Mouse (Mus musculus): ENCODE measurements at regions not wholly inside any gene's neighbourhood (a gene's known extent, or its start where the extent isn't known, plus 50 kb on each side); places are given as distances from the start of the nearest gene placed in this dataset.
"Not testable (repeated sequence)": the region's sequence is repeated elsewhere in the genome, so short reads cannot be mapped to it uniquely, and the experiment has no call there.

DNA sequence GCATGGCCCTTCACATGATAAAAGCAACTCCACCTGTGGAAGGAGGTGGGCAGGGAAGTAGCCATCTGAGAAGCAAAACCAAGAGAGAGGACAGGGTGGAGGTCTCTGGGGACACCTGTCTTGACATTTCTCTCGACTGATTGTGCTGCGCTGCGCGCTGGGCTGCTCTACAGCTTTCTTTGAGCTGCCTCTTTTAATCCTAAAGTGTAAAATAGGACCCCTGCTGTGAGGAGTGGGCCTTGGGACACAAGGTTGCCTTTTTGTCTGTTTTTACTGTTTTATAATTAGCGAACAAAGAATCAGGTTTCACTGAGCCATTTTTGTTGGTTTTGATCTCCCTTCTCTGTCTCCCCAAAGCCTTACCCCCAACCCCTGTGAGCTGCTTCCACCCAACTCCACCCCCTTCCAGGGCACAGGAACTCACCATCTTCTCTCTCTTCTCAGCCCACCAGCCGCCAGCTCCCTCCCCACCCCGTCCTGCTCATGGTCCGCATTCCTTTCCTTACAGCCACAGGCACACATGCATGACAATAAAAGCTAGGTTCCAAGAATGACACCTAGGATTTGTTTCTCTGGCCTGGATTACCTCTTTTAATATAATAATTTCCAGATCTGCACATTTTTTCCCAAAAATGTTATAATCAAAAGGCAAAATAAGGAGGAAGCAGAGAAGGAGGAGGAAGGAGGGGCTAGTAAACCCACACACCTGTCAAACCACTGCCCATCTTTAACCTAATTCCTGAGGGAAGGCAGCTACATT, 57.3 kb downstream of the Cbln4 start:
- no peak overlapping the region for H3K27ac ChIP-seq (ENCODE audit: low read depth, low read length)
- WGBS: 21% methylated on average over 8 of the region's 8 CpGs

DNA sequence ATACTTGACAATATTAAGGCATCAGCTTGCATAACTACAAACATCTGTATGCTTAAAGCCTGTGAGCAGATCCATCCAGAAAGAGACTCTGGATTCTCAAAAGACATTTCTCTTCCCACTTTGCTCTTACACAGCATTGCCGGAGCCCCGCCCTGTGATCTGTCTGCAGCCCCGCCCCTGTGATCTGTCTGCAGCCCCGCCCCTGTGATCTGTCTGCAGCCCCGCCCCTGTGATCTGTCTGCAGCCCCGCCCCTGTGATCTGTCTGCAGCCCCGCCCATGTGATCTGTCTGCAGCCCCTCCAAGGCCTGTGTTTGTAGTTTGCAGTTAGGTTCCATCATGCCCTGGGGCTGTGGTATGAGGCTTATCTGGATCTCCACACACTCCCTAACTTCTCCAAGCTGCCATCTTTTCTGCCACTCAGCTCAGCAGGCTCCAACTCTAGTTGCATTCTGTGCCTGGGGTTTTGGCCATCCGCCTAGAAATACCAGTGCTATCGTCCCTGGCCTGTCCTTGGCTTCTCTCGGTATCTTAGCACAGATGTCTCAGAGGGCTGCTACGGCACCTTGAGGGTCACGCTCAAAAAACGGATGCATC, 73.9 kb downstream of the Cbln4 start:
- no peak for ATAC-seq
- H3K36me3 ChIP-seq (ENCODE audit: control insufficient read depth, insufficient read depth, low read length): no peaks in the 10 kb centered on the region
- H3K9ac ChIP-seq (ENCODE audit: low read depth, low read length): no peak overlapping the region
- H3K4me2 ChIP-seq (ENCODE audit: low read length): no peak overlapping the region
- H3K4me1 ChIP-seq (ENCODE audit: control insufficient read depth, insufficient read depth, low read depth, low read length): no peaks in the 10 kb centered on the region
- no peak overlapping the region for H3K4me3 ChIP-seq (ENCODE audit: low read length)
- H3K9me3 ChIP-seq (ENCODE audit: control insufficient read depth, low read length): no peaks in the 10 kb centered on the region
- no peak overlapping the region for H3K27ac ChIP-seq (ENCODE audit: low read depth, low read length)
- H3K27me3 ChIP-seq (replicated peaks; ENCODE audit: control insufficient read depth, insufficient read depth, low read length): no peaks in the 10 kb centered on the region
- WGBS: 53% methylated on average over 13 of the region's 13 CpGs

More for the DNA sequence above, 57.3 kb downstream of the Cbln4 start:
- H3K4me3 ChIP-seq (ENCODE audit: low read length): no peak overlapping the region
- no peaks in the 10 kb centered on the region for H3K27me3 ChIP-seq (replicated peaks; ENCODE audit: control insufficient read depth, insufficient read depth, low read length)
- no peak overlapping the region for H3K9ac ChIP-seq (ENCODE audit: low read depth, low read length)
- H3K4me2 ChIP-seq (ENCODE audit: low read length): no peak overlapping the region
- H3K9me3 ChIP-seq (ENCODE audit: control insufficient read depth, low read length): no peaks in the 10 kb centered on the region
- no peak for ATAC-seq
- H3K4me1 ChIP-seq (ENCODE audit: control insufficient read depth, insufficient read depth, low read depth, low read length): no peaks in the 10 kb centered on the region
- no peaks in the 10 kb centered on the region for H3K36me3 ChIP-seq (ENCODE audit: control insufficient read depth, insufficient read depth, low read length)

DNA sequence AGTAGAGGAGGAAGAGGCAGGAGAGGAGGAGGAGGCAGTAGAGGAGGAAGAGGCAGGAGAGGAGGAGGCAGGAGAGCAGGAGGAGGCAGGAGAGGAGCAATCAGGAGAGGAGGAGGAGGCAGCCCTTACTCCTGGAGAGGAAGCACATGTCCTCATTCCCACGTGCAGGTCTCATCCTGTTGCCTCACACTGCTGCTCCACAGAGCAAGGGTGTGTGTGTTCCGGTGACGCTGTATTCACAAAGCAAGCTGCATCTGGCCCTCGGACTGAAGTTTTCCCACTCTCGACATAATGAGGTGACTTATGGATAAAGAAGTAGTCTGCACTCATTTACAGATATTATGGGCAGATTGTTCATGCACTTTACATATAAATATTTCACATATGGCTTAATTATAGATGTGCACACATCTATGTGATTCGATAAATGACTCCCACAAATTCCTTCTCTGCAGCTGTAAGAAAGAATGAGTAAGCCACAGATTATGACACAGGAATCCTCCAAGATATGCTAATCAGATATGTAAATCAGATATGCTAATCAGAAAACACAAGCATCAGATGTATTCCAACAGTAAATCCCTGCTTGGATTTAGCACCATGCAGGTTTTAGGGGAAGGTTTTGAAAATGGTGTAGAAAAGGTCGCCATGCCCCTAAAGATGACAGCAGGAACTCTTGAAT, 96.6 kb downstream of the Cbln4 start:
- 71% methylated on average over 7 of the region's 7 CpGs for WGBS
- H3K27ac ChIP-seq (ENCODE audit: low read depth, low read length): no peak overlapping the region
- no peaks in the 10 kb centered on the region for H3K27me3 ChIP-seq (replicated peaks; ENCODE audit: control insufficient read depth, insufficient read depth, low read length)
- ATAC-seq: no peak
- H3K4me1 ChIP-seq (ENCODE audit: control insufficient read depth, insufficient read depth, low read depth, low read length): peaks cover 4% of the 10 kb centered on the region
- no peak overlapping the region for H3K9ac ChIP-seq (ENCODE audit: low read depth, low read length)
- no peak overlapping the region for H3K4me2 ChIP-seq (ENCODE audit: low read length)
- no peaks in the 10 kb centered on the region for H3K9me3 ChIP-seq (ENCODE audit: control insufficient read depth, low read length)
- H3K4me3 ChIP-seq (ENCODE audit: low read length): no peak overlapping the region
- H3K36me3 ChIP-seq (ENCODE audit: control insufficient read depth, insufficient read depth, low read length): no peaks in the 10 kb centered on the region

DNA sequence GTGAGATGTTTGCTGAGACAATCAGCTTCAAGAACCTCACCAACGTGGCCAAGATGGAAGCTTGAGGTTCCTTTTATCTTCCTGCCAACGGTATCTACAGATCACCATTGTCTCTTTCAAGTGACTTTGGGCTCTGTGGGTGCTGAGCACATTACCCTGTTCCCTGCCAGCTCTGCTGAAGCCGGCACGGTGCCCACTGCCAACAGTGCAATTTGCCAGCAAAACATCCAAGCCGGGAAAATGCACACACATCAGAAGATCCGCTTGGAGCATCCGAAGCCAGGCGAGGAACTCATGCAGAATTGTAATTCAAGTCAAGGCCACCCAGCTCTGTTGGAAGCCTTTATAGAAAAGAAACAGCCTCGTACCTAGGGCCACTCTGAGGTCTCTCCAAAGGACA, 100.6 kb downstream of the Cbln4 start:
- Histone ChIP-seq H3K36me3 (ENCODE audit: control insufficient read depth, insufficient read depth, low read length) (no peaks in the 10 kb centered on the region), H3K4me1 (ENCODE audit: control insufficient read depth, insufficient read depth, low read depth, low read length) (peaks cover 4% of the 10 kb centered on the region), H3K9me3 (ENCODE audit: control insufficient read depth, low read length) (no peaks in the 10 kb centered on the region), H3K9ac (ENCODE audit: low read depth, low read length) (no peak overlapping the region), H3K27ac (ENCODE audit: low read depth, low read length) (peak overlapping the region; percentile 46; the same call in 1 of the 2 replicates), H3K4me3 (ENCODE audit: low read length) (no peak overlapping the region), H3K4me2 (ENCODE audit: low read length) (no peak overlapping the region), H3K27me3 (replicated peaks; ENCODE audit: control insufficient read depth, insufficient read depth, low read length) (no peaks in the 10 kb centered on the region)
- peak; percentile 84 for ATAC-seq
- WGBS: 64% methylated on average over 9 of the region's 9 CpGs

DNA sequence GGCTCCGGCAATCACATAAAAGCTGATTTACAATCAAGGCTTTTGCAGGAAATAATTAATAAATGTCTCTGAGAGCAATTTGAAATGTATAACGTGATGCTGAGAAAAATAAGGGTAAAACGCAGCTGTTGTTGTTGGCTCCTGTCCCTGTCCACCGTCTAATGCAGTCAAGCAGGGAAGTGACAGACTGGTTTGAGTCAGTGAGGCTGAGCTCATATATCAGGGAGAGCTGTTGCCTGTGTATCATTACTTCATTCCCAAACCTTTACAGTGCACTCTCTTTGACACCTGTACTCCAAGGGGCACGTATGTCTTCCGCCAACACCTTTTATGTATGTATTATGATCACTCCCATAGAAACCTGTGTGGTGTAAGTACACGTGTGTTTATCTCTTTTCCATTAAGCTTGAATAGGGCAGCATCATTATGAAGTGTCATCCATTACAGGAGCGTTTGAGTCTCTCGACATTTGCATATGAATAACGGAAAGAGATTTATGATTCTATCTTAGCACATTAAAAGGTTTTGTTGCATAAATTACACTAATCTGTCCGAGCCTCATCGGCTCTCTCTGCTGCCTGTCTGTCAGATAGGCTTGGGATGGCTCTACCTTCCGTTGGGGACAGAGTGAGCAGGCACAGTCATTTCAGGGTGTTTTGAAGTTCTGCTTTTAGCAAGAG, 107.5 kb downstream of the Cbln4 start:
- no peak overlapping the region for H3K4me3 ChIP-seq (ENCODE audit: low read length)
- WGBS: 39% methylated on average over 13 of the region's 13 CpGs
- H3K27me3 ChIP-seq (replicated peaks; ENCODE audit: control insufficient read depth, insufficient read depth, low read length): no peaks in the 10 kb centered on the region
- H3K36me3 ChIP-seq (ENCODE audit: control insufficient read depth, insufficient read depth, low read length): no peaks in the 10 kb centered on the region
- H3K4me1 ChIP-seq (ENCODE audit: control insufficient read depth, insufficient read depth, low read depth, low read length): no peaks in the 10 kb centered on the region
- no peak overlapping the region for H3K4me2 ChIP-seq (ENCODE audit: low read length)
- no peaks in the 10 kb centered on the region for H3K9me3 ChIP-seq (ENCODE audit: control insufficient read depth, low read length)
- no peak for ATAC-seq
- no peak overlapping the region for H3K9ac ChIP-seq (ENCODE audit: low read depth, low read length)
- no peak overlapping the region for H3K27ac ChIP-seq (ENCODE audit: low read depth, low read length)

DNA sequence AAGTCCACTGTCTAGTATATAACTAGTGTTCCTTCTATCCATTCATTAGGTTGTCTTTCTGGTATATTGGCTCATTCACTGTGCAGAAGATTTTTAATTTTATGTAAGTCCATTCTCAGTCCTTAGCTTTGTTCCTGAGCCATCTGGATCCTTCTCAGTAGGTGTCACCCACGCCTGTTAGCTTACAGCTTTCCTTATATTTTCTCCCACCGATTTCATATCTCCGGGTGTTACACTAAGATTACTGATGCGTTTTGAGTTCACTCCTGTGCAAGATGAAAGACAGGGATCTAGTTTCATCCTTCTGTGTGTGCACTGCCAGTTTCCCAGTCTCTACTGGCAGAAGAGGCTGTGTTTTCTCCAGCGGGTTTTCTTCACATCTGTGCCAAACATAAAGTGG, 122.3 kb downstream of the Cbln4 start:
- no peaks in the 10 kb centered on the region for H3K9me3 ChIP-seq (ENCODE audit: control insufficient read depth, low read length)
- H3K4me2 ChIP-seq (ENCODE audit: low read length): no peak overlapping the region
- H3K27me3 ChIP-seq (replicated peaks; ENCODE audit: control insufficient read depth, insufficient read depth, low read length): no peaks in the 10 kb centered on the region
- H3K27ac ChIP-seq (ENCODE audit: low read depth, low read length): no peak overlapping the region
- no peaks in the 10 kb centered on the region for H3K4me1 ChIP-seq (ENCODE audit: control insufficient read depth, insufficient read depth, low read depth, low read length)
- H3K9ac ChIP-seq (ENCODE audit: low read depth, low read length): no peak overlapping the region
- no peak overlapping the region for H3K4me3 ChIP-seq (ENCODE audit: low read length)
- WGBS: 81% methylated on average over 5 of the region's 5 CpGs
- H3K36me3 ChIP-seq (ENCODE audit: control insufficient read depth, insufficient read depth, low read length): no peaks in the 10 kb centered on the region
- ATAC-seq: no peak

DNA sequence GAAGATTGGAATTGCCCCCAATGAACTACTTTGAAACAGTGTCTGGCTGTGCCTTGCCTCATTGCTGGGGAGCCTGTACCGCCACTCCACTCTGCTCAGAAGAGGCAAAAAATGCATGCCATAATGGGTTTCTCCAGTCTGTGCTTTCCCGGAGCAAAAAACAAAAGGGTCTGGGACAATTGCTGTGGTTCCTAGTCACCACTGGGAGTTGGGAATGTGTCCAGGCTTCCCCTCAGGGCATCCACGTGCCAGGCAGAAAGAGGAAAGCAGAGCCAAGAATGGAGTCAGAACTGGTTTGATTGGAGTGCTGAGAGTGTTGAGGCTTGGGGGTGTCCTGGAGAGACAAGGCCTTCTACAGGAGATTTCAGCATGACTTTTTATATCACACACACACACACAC, 156.0 kb downstream of the Cbln4 start:
- no peaks in the 10 kb centered on the region for H3K9me3 ChIP-seq (ENCODE audit: control insufficient read depth, low read length)
- H3K4me3 ChIP-seq (ENCODE audit: low read length): no peak overlapping the region
- no peak overlapping the region for H3K27ac ChIP-seq (ENCODE audit: low read depth, low read length)
- H3K27me3 ChIP-seq (replicated peaks; ENCODE audit: control insufficient read depth, insufficient read depth, low read length): no peaks in the 10 kb centered on the region
- H3K9ac ChIP-seq (ENCODE audit: low read depth, low read length): no peak overlapping the region
- ATAC-seq: no peak
- no peak overlapping the region for H3K4me2 ChIP-seq (ENCODE audit: low read length)
- no peaks in the 10 kb centered on the region for H3K4me1 ChIP-seq (ENCODE audit: control insufficient read depth, insufficient read depth, low read depth, low read length)
- no peaks in the 10 kb centered on the region for H3K36me3 ChIP-seq (ENCODE audit: control insufficient read depth, insufficient read depth, low read length)
- WGBS: 50% methylated on average over 3 of the region's 3 CpGs

DNA sequence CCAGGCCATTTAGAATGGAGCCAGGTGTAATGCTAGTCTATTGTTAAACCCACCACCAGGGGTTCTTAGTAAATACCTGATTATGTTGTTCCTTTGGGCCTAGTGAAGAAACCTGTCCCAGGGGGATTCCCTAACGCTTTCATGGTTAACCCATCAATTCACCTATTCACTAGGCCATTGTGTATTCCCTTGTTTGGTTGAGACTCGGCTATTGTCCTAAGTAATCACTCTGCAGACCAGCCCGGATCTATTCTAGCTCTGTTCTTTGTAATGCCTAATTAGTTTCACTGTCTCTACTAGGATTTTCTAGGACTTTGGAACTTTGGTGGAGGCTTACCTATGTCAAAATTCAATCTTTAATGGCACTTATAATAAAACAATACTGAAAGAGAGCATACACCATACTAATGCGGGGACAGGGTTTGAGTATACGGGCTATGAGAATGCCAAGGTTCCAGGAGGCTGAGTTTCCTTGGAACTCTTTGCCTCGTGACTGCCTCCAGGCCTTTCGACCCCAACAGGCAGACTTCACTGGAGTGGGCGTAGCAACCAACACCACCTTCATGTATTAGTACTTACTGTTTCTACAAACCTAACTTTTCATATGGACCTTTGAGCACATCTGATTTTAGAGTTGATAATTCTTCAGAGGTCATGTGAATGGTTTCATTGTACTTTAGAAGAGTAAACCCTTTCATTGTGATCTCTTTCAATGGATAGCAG, 163.9 kb downstream of the Cbln4 start:
- H3K27ac ChIP-seq (ENCODE audit: low read depth, low read length); ATAC-seq; H3K9me3 ChIP-seq (ENCODE audit: control insufficient read depth, low read length); H3K9ac ChIP-seq (ENCODE audit: low read depth, low read length); H3K4me2 ChIP-seq (ENCODE audit: low read length); H3K4me3 ChIP-seq (ENCODE audit: low read length); H3K4me1 ChIP-seq (ENCODE audit: control insufficient read depth, insufficient read depth, low read depth, low read length); H3K36me3 ChIP-seq (ENCODE audit: control insufficient read depth, insufficient read depth, low read length); H3K27me3 ChIP-seq (replicated peaks; ENCODE audit: control insufficient read depth, insufficient read depth, low read length): not testable (repeated sequence)
- 70% methylated on average over 8 of the region's 8 CpGs for WGBS
